Mouse (Mus musculus): ENCODE data around the gene Irf2bp2.
A peak's percentile ranks its signal among the peaks of the same experiment; 100 is the strongest.

Gene Irf2bp2

DNA sequence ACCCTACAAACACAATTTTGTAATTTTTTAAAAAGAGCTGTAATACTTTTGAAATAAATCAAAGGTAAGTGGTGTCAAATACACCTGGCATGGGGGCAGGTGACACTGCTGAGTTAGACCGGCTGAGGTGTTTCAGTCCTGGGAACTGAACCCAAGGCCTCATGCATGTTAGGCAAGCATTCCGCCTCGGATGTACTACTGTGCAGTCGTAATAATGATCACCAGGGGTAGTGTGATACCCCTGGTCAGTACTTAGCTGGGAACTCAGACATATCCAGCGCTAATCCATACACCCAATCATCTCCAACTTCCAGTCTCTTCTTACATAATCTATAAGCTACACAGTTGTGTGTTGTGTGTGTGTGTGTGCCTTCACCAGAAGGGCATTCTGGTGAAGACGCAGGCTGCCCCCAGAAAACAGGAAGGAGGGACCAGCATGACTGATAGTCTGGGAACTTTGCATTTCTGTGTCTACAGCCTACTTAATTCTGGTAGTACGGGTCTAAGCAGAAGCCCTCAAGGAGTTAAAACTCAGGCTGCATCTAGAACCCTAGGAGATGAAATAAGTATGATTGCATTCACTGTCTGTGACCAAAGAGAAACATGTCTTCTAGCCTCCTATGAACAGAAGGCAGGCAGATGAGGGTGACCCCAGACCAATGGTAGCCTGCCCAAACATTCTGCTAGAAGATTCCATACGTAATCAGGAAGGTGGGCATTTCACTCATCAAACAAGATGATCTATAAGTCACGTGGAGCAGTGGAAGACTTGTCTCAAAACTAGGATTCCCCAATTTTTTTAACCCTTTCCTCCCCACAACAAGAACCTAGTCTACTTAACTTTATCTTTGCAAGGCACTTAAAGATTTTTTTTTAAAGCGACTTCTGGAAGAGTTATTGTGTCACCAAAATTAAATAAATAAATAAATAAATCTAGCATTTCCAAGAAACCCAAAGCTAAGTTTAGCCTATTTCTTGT lies 6.9 kb downstream of the Irf2bp2 start:
- ATAC-seq (ENCODE audit: low TSS enrichment) = no peak

DNA sequence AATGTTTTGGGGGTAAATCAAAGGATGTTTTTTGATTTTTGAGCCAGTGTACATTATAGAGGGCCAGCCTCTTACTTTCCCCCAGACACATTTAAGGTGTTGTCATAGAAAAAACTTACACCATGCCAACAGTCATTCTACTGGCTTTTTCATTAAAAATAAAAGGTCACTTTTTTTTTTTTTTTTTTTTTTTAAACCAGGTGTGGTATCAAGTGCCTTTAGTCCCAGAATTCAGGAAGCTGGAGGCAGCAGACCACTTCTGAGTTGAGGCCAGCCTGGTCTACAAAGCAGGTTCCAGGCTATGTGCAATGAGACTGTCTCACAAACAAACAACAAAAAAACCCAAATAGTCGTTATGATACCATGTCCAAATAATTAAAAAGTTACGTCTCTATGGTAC lies 7.7 kb downstream of the Irf2bp2 start:
- no peak for ATAC-seq (ENCODE audit: low TSS enrichment)

DNA sequence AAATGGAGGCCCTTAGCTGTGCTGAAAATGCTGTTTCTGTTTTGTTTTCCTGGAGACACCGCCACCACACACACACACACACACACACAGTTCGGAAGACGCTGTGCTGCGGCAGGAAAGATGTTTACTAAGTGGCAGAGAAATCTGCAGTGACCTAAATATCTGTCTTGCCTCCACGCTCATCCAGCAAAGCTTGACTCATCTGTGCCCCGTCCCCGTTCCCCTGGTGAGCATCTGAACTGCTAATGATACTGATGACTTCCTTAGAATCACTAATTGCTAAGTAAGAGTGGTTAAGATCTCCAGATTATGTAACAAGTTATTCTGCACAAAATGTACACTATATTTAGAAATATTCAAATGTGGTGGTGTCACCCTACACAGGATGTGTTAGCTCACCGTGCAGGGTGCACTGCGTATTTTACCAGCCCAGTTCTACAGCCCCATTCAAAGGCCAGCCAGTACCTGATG lies 8.2 kb downstream of the Irf2bp2 start:
- ATAC-seq (ENCODE audit: low TSS enrichment) = no peak; the same call in 1 of the 2 replicates

DNA sequence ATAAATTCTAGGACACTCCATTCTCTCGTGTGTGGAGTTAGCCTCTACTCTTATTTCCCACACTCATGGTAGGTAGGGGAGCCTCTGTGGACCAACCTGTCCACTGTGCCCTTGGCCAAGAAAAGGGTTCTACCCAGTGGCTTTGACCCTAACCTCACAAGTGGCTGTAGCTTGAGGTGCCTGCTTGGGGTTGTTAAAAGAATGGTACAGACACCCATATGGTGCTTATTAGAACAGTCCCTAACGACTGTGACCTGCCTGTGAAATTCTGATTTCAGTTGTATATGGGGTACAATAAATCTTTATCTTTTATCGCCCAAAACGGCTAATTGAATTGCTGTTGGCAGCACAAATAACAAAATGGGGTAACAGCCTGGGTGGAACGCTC lies 8.9 kb downstream of the Irf2bp2 start:
- ATAC-seq (ENCODE audit: low TSS enrichment) = no peak

DNA sequence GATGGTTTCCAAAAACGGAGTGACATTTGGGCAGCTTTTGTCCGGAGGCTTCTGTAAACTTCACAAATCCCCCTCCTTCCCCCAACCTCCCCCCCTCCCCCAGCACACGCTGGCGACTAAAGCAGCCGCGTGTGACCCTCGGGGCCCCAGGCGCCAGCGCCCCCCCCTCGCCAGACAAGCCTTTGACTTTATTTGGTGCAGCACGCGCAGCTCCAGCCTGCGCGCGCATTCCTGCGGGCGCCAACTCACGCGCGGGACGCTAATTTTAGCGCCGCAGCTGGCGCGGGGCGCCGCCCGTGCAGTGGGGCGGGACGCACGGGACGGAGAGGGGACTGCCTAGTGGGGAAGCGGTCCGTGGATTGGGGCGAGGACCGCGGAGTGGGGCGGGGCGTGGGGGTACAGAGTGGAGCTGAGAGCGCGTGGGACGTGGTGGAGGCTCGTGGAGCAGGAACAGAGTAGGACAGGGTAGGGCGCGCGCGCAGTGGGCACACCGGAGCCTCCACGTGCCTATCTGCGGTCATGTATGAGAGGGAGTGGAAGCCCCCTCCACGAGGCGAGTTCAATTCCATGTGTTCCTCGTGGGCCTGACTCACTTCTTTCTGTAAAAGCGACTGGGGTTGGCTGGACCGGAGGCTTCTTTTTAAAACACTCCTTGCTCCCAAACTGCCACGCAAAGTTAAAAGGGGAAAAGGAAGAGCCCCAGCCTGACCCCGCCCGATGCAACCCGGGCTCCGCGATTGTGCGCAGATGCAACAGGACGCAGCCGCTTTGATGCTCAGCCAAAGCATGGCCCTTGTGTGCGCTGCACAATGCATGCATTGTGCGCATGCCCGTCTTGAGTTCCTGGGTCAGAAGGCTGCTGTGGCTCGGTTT lies 9.6 kb downstream of the Irf2bp2 start:
- ATAC-seq (ENCODE audit: low TSS enrichment) = peak; percentile 56

DNA sequence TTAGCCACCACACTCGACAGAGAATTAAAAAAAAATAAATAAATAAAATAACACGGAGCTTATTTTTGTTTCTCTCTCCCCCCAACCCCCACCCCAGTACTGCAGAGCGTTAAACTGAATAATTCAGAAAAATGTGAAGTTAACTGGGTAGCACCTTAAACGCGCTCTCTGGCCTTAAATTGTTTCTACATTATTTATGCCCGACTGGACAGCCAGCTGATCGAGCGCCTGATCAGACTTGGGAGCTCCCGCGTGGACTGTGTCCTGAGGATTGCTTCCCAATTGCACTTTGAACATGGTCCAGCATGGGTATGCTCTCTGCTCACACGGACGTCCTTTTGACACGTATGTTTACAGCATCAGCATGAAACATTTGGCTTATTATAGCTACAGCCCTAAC lies 10.3 kb downstream of the Irf2bp2 start:
- no peak for ATAC-seq (ENCODE audit: low TSS enrichment)

DNA sequence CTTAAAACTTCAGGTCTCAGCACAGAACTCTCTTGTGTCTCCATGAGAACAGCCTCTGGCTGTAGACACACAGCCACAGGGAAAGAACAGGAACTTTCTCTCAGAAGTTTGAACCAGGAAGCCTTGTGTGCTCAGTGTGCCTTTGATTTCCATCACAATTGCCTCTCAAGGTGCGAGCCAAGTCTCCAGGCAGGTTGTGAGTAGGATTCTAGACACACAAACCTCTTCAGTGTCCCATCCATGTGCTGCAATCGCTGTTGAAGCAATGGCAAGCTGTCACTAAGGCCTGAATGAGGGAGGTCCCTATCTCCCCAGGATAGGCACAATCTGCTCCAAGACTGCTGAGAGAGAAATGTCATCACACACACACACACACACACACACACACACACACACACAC lies 10.8 kb downstream of the Irf2bp2 start:
- ATAC-seq (ENCODE audit: low TSS enrichment) = no peak

DNA sequence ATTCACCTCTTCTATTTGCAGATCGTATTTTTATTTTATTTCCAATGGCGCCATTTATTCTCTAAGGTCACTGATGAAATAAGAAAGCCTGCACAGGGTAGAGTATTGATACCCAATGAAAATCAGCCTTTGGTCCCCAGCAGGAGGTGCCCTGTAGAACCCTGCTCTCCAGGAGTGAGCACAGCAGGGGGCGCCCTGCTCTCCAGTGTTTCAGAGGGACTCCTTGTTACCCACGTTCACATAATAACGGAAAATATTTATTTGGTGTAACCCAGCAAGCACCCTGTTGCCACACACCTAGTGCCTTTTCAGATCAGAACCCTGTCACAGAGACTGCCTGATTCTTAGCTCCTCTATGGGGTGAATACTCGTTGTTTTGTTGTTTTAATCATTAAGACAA lies 11.3 kb downstream of the Irf2bp2 start:
- no peak for ATAC-seq (ENCODE audit: low TSS enrichment)

DNA sequence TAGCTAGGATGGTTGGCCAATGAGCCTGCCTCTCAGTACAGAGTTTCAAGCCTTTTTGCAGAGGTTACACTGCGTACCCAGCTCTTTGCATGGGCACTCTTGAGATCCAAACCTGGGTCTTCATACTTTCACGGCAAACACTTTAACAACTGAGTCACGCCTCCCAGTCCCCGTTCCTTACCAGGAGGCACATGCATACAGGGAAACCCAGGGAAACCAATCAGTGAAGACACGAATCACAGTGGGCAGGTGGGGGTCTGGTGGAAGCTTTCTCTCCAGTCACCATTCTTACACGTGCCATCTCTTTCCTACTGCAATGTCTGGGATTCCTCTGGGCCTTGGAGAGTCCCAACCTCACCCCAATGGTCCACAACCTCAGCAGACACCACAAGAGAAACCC lies 12.1 kb downstream of the Irf2bp2 start:
- no peak for ATAC-seq (ENCODE audit: low TSS enrichment)

DNA sequence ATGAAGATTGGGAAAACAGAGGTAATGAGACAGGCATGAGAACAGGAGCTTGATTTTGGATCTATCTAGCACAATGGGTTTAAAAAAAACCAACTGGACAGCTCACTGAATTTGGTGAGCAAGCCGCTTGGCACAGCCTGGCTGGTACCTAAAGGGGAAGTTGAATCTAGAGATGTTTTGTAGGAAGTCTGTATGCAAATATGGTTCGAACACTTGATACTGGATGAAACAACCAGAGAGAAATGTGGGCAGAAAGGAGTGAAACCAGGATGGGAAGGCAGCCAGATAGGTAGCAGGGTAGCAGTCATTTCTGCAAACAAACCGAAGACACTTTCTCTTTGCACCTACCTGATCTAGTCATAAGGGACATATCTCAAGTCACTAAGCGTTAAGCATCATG lies 13.0 kb downstream of the Irf2bp2 start:
- no peak for ATAC-seq (ENCODE audit: low TSS enrichment)

DNA sequence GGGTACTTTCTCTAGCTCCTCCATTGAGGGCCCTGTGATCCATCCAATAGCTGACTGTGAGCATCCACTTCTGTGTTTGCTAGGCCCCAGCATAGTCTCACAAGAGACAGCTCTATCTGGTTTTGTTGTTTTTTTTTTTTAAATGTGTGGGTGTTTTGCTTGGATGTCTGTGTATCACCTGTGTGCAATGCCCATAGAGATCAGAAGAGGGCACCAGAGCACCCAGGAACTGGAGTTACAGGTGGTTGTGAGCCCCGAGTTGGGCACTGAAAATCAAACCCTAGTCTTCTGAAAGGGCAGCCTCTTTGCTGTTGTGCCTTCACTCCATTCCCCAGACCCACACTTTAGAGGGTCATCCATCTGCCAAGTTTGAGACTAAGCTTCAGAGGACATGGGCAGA lies 13.7 kb downstream of the Irf2bp2 start:
- no peak for ATAC-seq (ENCODE audit: low TSS enrichment)

DNA sequence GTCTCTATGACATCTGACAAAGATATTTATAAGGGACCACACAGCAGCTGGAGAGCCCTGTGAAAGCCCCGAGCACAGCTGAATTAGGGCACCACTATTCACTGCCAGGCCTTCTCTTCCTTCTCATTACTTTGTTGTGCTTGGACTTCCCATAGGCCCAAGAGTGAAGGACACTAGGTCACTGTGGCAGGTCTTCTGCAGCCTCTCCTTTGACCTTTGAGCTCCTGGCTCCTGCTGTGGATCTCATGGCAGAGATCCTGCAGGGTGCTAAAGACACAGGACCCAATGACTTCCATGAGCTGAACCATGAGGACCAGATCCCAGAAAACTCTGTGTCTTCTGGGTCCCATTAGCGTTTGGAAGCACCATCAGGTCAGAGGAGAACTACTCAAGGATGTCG lies 15.1 kb downstream of the Irf2bp2 start:
- no peak for ATAC-seq (ENCODE audit: low TSS enrichment)

DNA sequence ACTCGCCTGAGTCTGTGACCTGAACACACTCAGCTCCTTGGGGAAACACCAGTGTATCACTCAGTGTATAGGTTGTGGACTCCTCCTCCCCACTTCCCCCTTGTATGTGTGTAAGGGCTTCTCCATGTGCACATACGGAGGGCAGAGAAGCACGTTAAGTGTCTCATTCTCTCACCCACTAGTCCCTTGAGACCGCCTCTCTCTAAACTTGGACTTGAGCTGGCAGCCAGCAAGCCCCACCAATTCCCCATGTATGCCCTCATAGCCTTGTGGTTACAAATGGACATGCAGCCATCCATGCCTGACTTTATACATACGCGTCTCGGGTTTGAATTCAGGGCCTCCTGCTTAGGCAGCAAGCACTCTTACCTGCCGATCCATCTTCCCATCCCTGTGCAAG lies 16.9 kb downstream of the Irf2bp2 start:
- no peak for ATAC-seq (ENCODE audit: low TSS enrichment)

DNA sequence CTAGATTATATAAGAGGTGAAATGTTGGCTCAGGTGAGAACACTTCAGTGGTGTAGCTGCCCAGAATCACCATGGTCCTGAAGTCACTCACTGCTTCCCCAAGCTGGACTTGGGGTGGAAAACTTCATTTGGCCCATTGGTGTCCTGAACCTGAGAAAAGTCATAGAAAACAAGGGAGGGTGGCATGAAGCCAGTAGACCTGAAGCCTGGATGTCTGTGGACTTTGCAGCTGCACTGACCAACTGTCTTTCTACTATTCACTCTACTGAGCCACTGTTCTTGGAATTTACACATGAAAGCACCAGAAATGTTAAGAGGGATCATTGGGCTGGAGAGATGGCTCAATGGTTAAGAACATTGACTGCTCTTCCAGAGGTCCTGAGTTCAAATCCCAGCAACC lies 17.7 kb downstream of the Irf2bp2 start:
- no peak for ATAC-seq (ENCODE audit: low TSS enrichment)

DNA sequence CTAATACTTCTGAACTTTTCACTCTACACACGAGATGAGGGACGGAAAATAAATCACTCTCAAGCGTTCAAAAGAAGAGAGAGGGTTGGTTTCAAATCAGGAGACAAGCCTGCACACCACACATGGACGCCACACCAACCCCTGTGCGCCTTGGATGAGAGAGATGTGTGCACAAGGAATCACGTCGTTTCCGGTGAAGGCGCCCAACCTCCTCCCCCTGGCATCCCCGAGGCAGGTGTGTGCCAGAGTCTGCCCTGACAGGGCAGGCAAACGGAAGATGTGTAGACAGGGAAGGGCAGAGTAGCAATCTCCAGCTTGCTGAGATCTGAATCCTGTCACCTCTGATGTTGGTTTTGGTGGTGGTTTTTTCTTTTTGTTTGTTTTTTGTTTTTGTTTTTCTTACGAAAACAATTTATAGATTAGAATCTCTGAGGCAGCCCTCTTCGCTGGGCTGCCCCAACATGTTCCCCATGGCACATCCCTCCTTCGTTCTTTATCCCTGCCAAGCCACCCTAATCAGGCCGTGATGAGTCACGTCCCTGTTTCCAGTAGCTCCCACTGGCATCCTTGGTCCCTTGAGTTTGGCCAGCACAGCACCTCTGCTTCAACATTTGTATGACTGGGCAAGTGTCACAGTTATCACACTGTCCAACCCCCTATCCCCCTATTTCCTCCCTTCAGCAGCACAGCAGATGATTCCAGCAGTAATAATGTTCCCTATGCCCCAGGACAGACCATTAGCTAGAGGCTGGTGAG lies 18.7 kb downstream of the Irf2bp2 start:
- no peak for ATAC-seq (ENCODE audit: low TSS enrichment)

DNA sequence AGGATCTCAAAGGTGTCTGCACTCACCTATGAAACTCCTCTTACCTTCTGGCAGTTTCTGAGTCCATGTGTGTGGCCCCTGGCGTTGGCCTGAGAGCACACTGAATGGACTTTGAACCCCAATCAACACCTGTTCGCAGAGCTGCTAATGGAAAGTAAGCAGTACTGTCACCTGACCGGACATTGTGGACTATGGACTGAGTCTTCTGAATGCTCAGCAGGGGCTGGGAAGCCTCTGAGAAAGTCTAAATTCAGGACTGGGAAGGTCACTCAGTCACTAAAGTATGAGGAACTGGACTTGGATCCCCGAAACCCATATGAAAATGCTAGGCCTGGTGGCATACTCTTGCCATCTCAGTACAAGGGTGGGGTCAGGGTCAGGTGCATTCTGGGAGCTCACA lies 19.9 kb downstream of the Irf2bp2 start:
- ATAC-seq (ENCODE audit: low TSS enrichment) = no peak

DNA sequence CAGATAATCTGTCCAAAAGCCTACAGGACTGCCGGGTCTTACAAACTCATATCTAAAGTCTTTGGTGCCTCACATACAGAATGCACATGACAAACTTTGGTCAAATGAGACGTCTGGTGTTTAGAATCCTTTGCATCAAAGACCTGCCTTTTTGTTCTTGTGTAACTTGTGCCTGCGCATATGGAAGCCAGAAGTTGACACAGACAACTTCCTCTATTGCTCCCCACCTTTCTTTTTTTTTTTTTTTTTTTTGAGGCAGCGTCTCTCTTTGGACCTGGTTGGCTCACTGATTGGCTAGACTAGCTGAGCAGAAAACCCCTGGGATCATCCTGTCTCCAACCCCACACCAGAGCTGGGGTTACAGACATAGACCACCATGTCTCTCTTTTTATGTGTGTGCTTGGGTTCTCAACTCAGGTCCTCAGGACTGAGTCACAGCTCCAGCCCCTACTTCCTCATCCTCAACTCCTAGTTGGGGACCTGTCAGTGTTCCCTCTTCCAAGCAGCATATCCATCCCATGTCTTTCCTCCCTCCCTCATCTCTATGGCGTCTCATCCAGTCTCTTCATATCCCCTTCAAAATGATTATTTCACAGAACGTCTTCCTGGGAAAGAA lies 20.6 kb downstream of the Irf2bp2 start:
- ATAC-seq (ENCODE audit: low TSS enrichment) = no peak

DNA sequence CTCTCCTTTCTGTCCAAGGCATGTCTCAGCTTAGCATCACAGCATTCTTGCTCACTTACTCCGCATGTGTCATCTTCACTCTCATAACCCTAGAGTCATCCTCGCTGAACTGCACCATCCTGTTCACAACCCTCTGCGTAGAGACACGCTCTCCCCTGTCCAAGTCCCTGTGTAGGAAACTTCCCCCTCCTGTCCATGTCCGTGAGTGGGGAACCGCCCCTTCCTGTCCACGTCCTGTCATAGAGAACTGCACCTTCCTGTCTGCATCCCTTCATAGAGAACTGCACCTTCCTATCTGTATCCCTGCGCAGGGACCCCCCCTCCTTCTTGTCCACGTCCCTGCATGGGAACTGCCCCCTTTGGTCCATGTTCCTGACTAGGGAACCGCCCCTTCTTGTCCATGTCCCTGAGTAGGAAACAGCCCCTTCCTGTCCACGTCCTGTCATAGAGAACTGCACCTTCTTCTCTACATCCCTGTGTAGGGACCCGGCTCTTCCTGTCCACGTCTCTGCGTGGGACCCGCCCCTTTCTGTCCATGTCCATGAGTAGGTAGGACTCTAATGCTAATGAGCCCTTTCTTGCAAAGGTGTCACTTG lies 22.6 kb downstream of the Irf2bp2 start:
- no peak for ATAC-seq (ENCODE audit: low TSS enrichment)

DNA sequence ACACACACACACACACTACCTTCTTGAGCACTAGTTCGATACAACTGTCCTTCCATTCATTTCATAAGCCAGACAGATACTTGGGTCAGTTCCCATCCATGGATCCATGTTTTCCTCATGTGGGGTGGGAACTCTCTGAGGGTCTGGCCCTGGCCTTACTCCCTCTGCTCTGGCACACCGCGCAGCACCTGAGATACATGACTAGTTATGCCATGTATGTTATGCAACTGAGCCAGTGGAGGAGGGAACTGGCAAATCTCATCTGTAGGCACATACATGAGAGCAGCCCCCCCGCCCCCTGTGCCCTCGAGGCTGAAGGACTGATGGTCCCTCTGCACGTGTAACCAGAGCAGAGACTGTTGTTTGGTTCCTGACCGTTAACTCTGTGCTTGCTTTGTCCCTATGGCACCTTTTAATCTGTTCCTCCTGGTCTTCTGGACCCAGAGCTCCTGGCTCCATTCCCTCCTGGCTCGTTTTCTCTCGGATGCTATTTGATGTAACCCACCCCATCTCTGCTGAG lies 23.2 kb downstream of the Irf2bp2 start:
- no peak for ATAC-seq (ENCODE audit: low TSS enrichment)

DNA sequence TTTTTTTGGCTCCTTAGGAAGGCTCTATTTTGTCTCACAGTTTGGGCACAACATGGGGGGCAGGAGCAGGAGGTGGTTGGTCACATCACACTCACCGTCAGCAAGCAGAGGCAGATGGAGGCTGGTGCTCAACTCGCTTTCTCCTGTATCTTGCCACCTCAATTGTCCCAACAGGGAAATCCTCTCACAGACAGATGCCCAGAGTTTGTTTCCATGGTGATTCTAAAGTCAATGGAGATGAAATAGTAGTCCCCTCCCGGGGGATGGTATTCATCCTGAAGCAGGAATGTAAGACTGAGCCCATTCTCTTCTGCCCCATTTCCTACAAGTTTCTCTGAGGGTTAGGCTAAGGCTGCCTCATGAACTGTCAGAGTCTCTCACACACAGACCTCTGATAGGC lies 23.7 kb downstream of the Irf2bp2 start:
- ATAC-seq (ENCODE audit: low TSS enrichment) = no peak

DNA sequence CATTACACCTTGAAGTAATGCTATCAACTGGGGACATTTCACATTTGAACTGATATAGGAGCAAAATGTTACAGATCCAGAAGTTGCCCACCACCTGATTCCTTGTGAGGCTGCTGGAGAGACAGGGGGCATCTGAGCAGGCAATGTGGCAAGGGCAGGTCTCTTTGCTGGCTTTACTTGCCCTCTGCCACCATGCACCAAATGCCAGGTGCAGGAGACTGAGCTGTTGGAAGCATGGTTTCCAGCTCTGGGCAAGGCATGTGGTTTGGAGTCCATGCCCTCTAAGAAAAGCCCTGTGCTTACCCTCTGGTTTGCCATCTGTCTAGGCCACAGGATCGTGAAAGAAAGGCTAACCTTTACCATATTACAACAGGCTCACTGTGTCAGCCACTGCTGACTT lies 24.1 kb downstream of the Irf2bp2 start:
- no peak for ATAC-seq (ENCODE audit: low TSS enrichment)

All from frontal cortex, adult (tissue).